In genomic region chr5:15588291-15588690, GRCm38 (mm10) we compare ENCODE assay signal across 16 mouse cellular contexts. TPM values are rescaled to one million over a fixed set of nuclear protein-coding genes. Genes with fewer than 3 reads are reported as not detected.
DNase-seq lines count a peak whose midpoint lies in the region; ATAC-seq and TF ChIP-seq lines count a peak whose summit lies in the region.
"Not testable (repeated sequence)": the region's sequence is repeated elsewhere in the genome, so short reads cannot be mapped to it uniquely, and the experiment has no call there.
"Had no signal": no experiment of that assay in that cellular context is flagged by ENCODE, and none has a peak within 500 bp of the region (broad histone marks: within the 10 kb centered on the region; RNA-seq: fewer than 3 reads in every experiment).

No protein-coding gene starts in this region.

- TF ChIP-seq CTCF in gastrocnemius, adult 2 months (IDR thresholded peaks at IDR 0.05), result peak; percentile 59
- peak; percentile 49 for TF ChIP-seq CTCF in intestine, postnatal 0 days (IDR thresholded peaks at IDR 0.05; ENCODE audit: low read depth)

- intact Hi-C loops in gastrocnemius, adult 2 months (cut with DNase I), result not testable (repeated sequence)

- DNase-seq in CD4-positive, CD25-positive, alpha-beta regulatory T cell, adult 2 months (ENCODE audit: low read depth, low spot score), result peak; percentile 21
- peak; percentile 82 for DNase-seq in NIH3T3 (ENCODE audit: low read depth)
- DNase-seq in cerebellum, postnatal 14 days, result peak; percentile 6 to 16
- DNase-seq in gastrocnemius, adult 2 months, result not testable (repeated sequence)
- DNase-seq in limb, embryonic 11.5 days (ENCODE audit: low spot score), result peak; percentile 31
- peak; percentile 43 for DNase-seq in mesoderm, embryonic 11.5 days (ENCODE audit: low read depth, low spot score)
- peak; percentile 2 for DNase-seq in right cerebral cortex, adult 18-20 months

- H3K9me3 ChIP-seq in intestine, postnatal 0 days (ENCODE audit: control insufficient read depth); limb, embryonic 11.5 days (ENCODE audit: control insufficient read depth, low read length): not testable (repeated sequence)

- H3K9ac ChIP-seq in intestine, postnatal 0 days (ENCODE audit: low read depth, low read length); limb, embryonic 11.5 days (ENCODE audit: low read length): not testable (repeated sequence)

- H3K27me3 ChIP-seq in intestine, postnatal 0 days (replicated peaks; ENCODE audit: control insufficient read depth, insufficient read depth, low read length); limb, embryonic 11.5 days (ENCODE audit: control insufficient read depth, insufficient read depth, low read length): not testable (repeated sequence)

- 25% methylated on average over 6 of the region's 6 CpGs for WGBS in intestine, postnatal 0 days
- WGBS in limb, embryonic 11.5 days, result 31% methylated on average over 6 of the region's 6 CpGs

- H3K27ac ChIP-seq in gastrocnemius, adult 2 months; intestine, postnatal 0 days (ENCODE audit: low read depth, low read length); limb, embryonic 11.5 days (replicated peaks; ENCODE audit: low read depth, low read length): not testable (repeated sequence)

- H3K4me3 ChIP-seq in gastrocnemius, adult 2 months; intestine, postnatal 0 days (ENCODE audit: low read depth, low read length); limb, embryonic 11.5 days (ENCODE audit: low read depth, low read length): not testable (repeated sequence)

- not testable (repeated sequence) for H3K4me1 ChIP-seq in intestine, postnatal 0 days (replicated peaks; ENCODE audit: control insufficient read depth, insufficient read depth, low read length); limb, embryonic 11.5 days (ENCODE audit: control insufficient read depth, insufficient read depth, low read length)

- not testable (repeated sequence) for H3K4me2 ChIP-seq in intestine, postnatal 0 days (replicated peaks; ENCODE audit: low read depth); limb, embryonic 11.5 days (ENCODE audit: low read depth, severe bottlenecking)

- not testable (repeated sequence) for H3K36me3 ChIP-seq in intestine, postnatal 0 days (ENCODE audit: control insufficient read depth, insufficient read depth); limb, embryonic 11.5 days (ENCODE audit: control insufficient read depth, insufficient read depth, low read length)

- ATAC-seq in intestine, postnatal 0 days; limb, embryonic 11.5 days (ENCODE audit: insufficient number of reproducible peaks, low FRiP score, low TSS enrichment, low read depth): not testable (repeated sequence)

RNA-seq across cellular contexts. Expression of gene Gm21083, which starts 11.2 kb away (rescaled TPM):
- total RNA-seq in gastrocnemius, adult 2 months (2021), result not detected
- polyA plus RNA-seq in intestine, postnatal 0 days (2015; fragmentation: Nextera tagmentation; extraction: Ambion mirVana), result not detected in 2 replicates
- not detected in 2 replicates for polyA plus RNA-seq in limb, embryonic 11.5 days (2014; fragmentation: Nextera tagmentation; extraction: Ambion mirVana)
- total RNA-seq: adrenal gland, postnatal 4 days; gastrocnemius, postnatal 4 days; left cerebral cortex, postnatal 25 days had no signal
- polyA plus RNA-seq: hindbrain, embryonic 15.5 days; liver, embryonic 15.5 days; neural tube, embryonic 14.5 days; thymus, adult 2 months had no signal

RNA-seq across cellular contexts. Expression of gene Speer4d, which starts 30.6 kb away (rescaled TPM):
- total RNA-seq in gastrocnemius, adult 2 months (2021), result not detected
- polyA plus RNA-seq in intestine, postnatal 0 days (2015; fragmentation: Nextera tagmentation; extraction: Ambion mirVana), result not detected in 2 replicates
- polyA plus RNA-seq in limb, embryonic 11.5 days (2014; fragmentation: Nextera tagmentation; extraction: Ambion mirVana), result not detected in 2 replicates
- total RNA-seq: adrenal gland, postnatal 4 days; gastrocnemius, postnatal 4 days; left cerebral cortex, postnatal 25 days had no signal
- polyA plus RNA-seq: heart, embryonic 14.5 days; hindbrain, embryonic 15.5 days; liver, embryonic 15.5 days; neural tube, embryonic 14.5 days; thymus, adult 2 months had no signal

RNA-seq across cellular contexts. Expression of gene Gm21190, which starts 59.3 kb away (rescaled TPM):
- not detected for total RNA-seq in gastrocnemius, adult 2 months (2021)
- polyA plus RNA-seq in intestine, postnatal 0 days (2015; fragmentation: Nextera tagmentation; extraction: Ambion mirVana), result not detected in 2 replicates
- not detected in 2 replicates for polyA plus RNA-seq in limb, embryonic 11.5 days (2014; fragmentation: Nextera tagmentation; extraction: Ambion mirVana)
- total RNA-seq: adrenal gland, postnatal 4 days; gastrocnemius, postnatal 4 days; left cerebral cortex, postnatal 25 days had no signal
- polyA plus RNA-seq: heart, embryonic 14.5 days; hindbrain, embryonic 15.5 days; liver, embryonic 15.5 days; neural tube, embryonic 14.5 days; thymus, adult 2 months had no signal
